Mouse (Mus musculus) heart, embryonic 15.5 days (tissue): ENCODE results near the gene Gba. TPM values are rescaled to one million over a fixed set of nuclear protein-coding genes. Genes with fewer than 3 reads are reported as not detected.
A peak's percentile ranks its signal among the peaks of the same experiment; 100 is the strongest.

Experiments
- ATAC-seq: fragments of 200-750 bp; cut with Nextera tagmentation; replicated peaks from 2 replicates; pipeline ENCODE4 v1.8.0; 2017; ENCODE audit warnings: low read depth, moderate TSS enrichment; ENCODE audit not compliant: insufficient number of reproducible peaks, insufficient read depth, low FRiP score
- H3K27ac ChIP-seq: fragments of 300-500 bp; sonication (generic); 2 replicates; pipeline ENCODE4 v1.5.1; 2015; ENCODE audit warnings: mild to moderate bottlenecking, inconsistent platforms
- H3K27me3 ChIP-seq: fragments of 300-500 bp; sonication (generic); 2 replicates; pipeline ENCODE4 v1.6.1; 2015; ENCODE audit warnings: inconsistent platforms
- H3K36me3 ChIP-seq: fragments of 300-500 bp; sonication (generic); 2 replicates; pipeline ENCODE4 v1.6.1; 2015; ENCODE audit warnings: mild to moderate bottlenecking, inconsistent platforms
- H3K4me1 ChIP-seq: fragments of 300-500 bp; sonication (generic); replicated peaks from 2 replicates; pipeline ENCODE4 v1.6.1; 2015; ENCODE audit warnings: inconsistent platforms
- H3K4me2 ChIP-seq: fragments of 300-500 bp; sonication (generic); 2 replicates; pipeline ENCODE4 v1.6.1; 2015; ENCODE audit warnings: inconsistent platforms, mild to moderate bottlenecking, moderate library complexity
- H3K4me3 ChIP-seq: fragments of 300-500 bp; sonication (generic); 2 replicates; pipeline ENCODE4 v1.5.1; 2015; ENCODE audit warnings: mild to moderate bottlenecking, inconsistent platforms
- H3K9ac ChIP-seq: fragments of 300-500 bp; sonication (generic); 2 replicates; pipeline ENCODE4 v1.6.1; 2015; ENCODE audit warnings: mild to moderate bottlenecking, inconsistent platforms
- H3K9me3 ChIP-seq: fragments of 300-500 bp; sonication (generic); replicated peaks from 2 replicates; pipeline ENCODE4 v1.6.1; 2016; ENCODE audit warnings: inconsistent platforms
- WGBS: fragments of 180-500 bp; shearing (Covaris S2); methylation state at CpG from one replicate; pipeline ENCODE4 v1.1.7; 2015; ENCODE audit warnings: mixed read lengths; 5-methylcytosine and 5-hydroxymethylcytosine counted together
- polyA plus RNA-seq: library from polyadenylated mRNA; unstranded; fragments of >200 nt; fragmentation: Nextera tagmentation; extraction: Ambion mirVana; gene quantifications from 2 replicates; pipeline ENCODE4 v1.2.1, GENCODE M21; 2015

Gba gene
- polyA plus RNA-seq, 1 experiment from 2014 or later = 27.3 TPM

GRCm38 (mm10) chr3:89203142-89203514 lies 400 bp downstream of the Gba start:
- Histone ChIP-seq H3K4me1 (peaks cover 5% of the 10 kb centered on the region), H3K9me3 (no peaks in the 10 kb centered on the region), H3K9ac (peak overlapping the region; percentile 52), H3K27ac (0 out of 2 replicates have a peak overlapping the region, but pooled peaks have one; percentile 5), H3K4me2 (peak overlapping the region; percentile 70), H3K4me3 (peak overlapping the region; percentile 52), H3K36me3 (peaks cover 33% of the 10 kb centered on the region; the same call in 1 of the 2 replicates), H3K27me3 (no peaks in the 10 kb centered on the region)
- 0 out of 2 replicates have a peak, but pooled peaks have one; percentile 30 for ATAC-seq
- 32% methylated on average over 5 of the region's 5 CpGs for WGBS

GRCm38 (mm10) chr3:89206079-89206478 lies 3.4 kb downstream of the Gba start:
- WGBS = 89% methylated on average over 7 of the region's 7 CpGs
- Histone ChIP-seq H3K9me3 (no peaks in the 10 kb centered on the region), H3K27me3 (no peaks in the 10 kb centered on the region), H3K36me3 (peaks cover 59% of the 10 kb centered on the region), H3K4me2 (no peak overlapping the region), H3K27ac (no peak overlapping the region), H3K9ac (no peak overlapping the region), H3K4me1 (peaks cover 14% of the 10 kb centered on the region), H3K4me3 (no peak overlapping the region)
- no peak for ATAC-seq

GRCm38 (mm10) chr3:89206695-89207094 lies 4.0 kb downstream of the Gba start:
- 80% methylated on average over 2 of the region's 2 CpGs for WGBS
- H3K9ac ChIP-seq = no peak overlapping the region
- no peaks in the 10 kb centered on the region for H3K27me3 ChIP-seq
- H3K4me3 ChIP-seq = no peak overlapping the region
- H3K36me3 ChIP-seq = peaks cover 59% of the 10 kb centered on the region
- H3K27ac ChIP-seq = no peak overlapping the region
- ATAC-seq = no peak
- no peak overlapping the region for H3K4me2 ChIP-seq
- H3K9me3 ChIP-seq = no peaks in the 10 kb centered on the region
- H3K4me1 ChIP-seq = peaks cover 14% of the 10 kb centered on the region

GRCm38 (mm10) chr3:89208075-89208657 lies 5.4 kb downstream of the Gba start:
- Histone ChIP-seq H3K9ac (no peak overlapping the region), H3K4me1 (peaks cover 23% of the 10 kb centered on the region), H3K9me3 (no peaks in the 10 kb centered on the region), H3K4me3 (no peak overlapping the region), H3K4me2 (no peak overlapping the region), H3K27me3 (no peaks in the 10 kb centered on the region), H3K36me3 (peaks cover 59% of the 10 kb centered on the region), H3K27ac (no peak overlapping the region)
- no peak for ATAC-seq
- 87% methylated on average over 13 of the region's 13 CpGs for WGBS

GRCm38 (mm10) chr3:89208736-89209135 lies 6.0 kb downstream of the Gba start:
- ATAC-seq = no peak

GRCm38 (mm10) chr3:89209731-89210130 lies 7.0 kb downstream of the Gba start:
- no peak for ATAC-seq
- Histone ChIP-seq H3K9ac (no peak overlapping the region), H3K27me3 (no peaks in the 10 kb centered on the region), H3K9me3 (no peaks in the 10 kb centered on the region), H3K36me3 (peaks cover 56% of the 10 kb centered on the region), H3K4me3 (no peak overlapping the region), H3K4me2 (no peak overlapping the region), H3K4me1 (peaks cover 26% of the 10 kb centered on the region), H3K27ac (no peak overlapping the region)
- WGBS = 87% methylated on average over 7 of the region's 7 CpGs

More at GRCm38 (mm10) chr3:89208736-89209135, 6.0 kb downstream of the Gba start:
- H3K27me3 ChIP-seq = no peaks in the 10 kb centered on the region
- peaks cover 59% of the 10 kb centered on the region for H3K36me3 ChIP-seq
- no peak overlapping the region for H3K4me2 ChIP-seq
- 88% methylated on average over 6 of the region's 6 CpGs for WGBS
- no peaks in the 10 kb centered on the region for H3K9me3 ChIP-seq
- no peak overlapping the region for H3K27ac ChIP-seq
- H3K9ac ChIP-seq = no peak overlapping the region
- peaks cover 21% of the 10 kb centered on the region for H3K4me1 ChIP-seq
- no peak overlapping the region for H3K4me3 ChIP-seq

GRCm38 (mm10) chr3:89210162-89210561 lies 7.4 kb downstream of the Gba start:
- Histone ChIP-seq H3K27ac (peak overlapping the region; percentile 46; the same call in 1 of the 2 replicates), H3K4me2 (no peak overlapping the region), H3K9ac (no peak overlapping the region), H3K27me3 (no peaks in the 10 kb centered on the region), H3K4me1 (peaks cover 30% of the 10 kb centered on the region), H3K9me3 (no peaks in the 10 kb centered on the region), H3K4me3 (no peak overlapping the region), H3K36me3 (peaks cover 52% of the 10 kb centered on the region)
- WGBS = 75% methylated on average over 13 of the region's 13 CpGs
- ATAC-seq = no peak

GRCm38 (mm10) chr3:89210731-89211130 lies 8.0 kb downstream of the Gba start:
- peaks cover 48% of the 10 kb centered on the region for H3K36me3 ChIP-seq
- H3K4me2 ChIP-seq = no peak overlapping the region
- no peaks in the 10 kb centered on the region for H3K27me3 ChIP-seq

GRCm38 (mm10) chr3:89213803-89214530 lies 11.2 kb downstream of the Gba start:
- peak overlapping the region; percentile 92 for H3K4me2 ChIP-seq
- H3K4me3 ChIP-seq = peak overlapping the region; percentile 92
- H3K36me3 ChIP-seq = peaks cover 17% of the 10 kb centered on the region
- under 1% methylated on average over 68 of the region's 69 CpGs for WGBS
- ATAC-seq = peak; percentile 93
- H3K9ac ChIP-seq = peak overlapping the region; percentile 74
- H3K4me1 ChIP-seq = peaks cover 40% of the 10 kb centered on the region
- H3K9me3 ChIP-seq = no peaks in the 10 kb centered on the region
- H3K27me3 ChIP-seq = no peaks in the 10 kb centered on the region
- peak overlapping the region; percentile 98 for H3K27ac ChIP-seq

More at GRCm38 (mm10) chr3:89210731-89211130, 8.0 kb downstream of the Gba start:
- no peak for ATAC-seq
- no peak overlapping the region for H3K4me3 ChIP-seq
- peak overlapping the region; percentile 46 for H3K27ac ChIP-seq
- WGBS = 60% methylated on average over 7 of the region's 7 CpGs
- no peak overlapping the region for H3K9ac ChIP-seq
- H3K4me1 ChIP-seq = peaks cover 36% of the 10 kb centered on the region
- H3K9me3 ChIP-seq = no peaks in the 10 kb centered on the region

- Histone ChIP-seq H3K9me3 (no peaks in the 10 kb centered on the region), H3K27ac (peak within 1 kb of the TSS; percentile 98), H3K4me3 (peak within 1 kb of the TSS; percentile 92), H3K4me1 (peaks cover 36% of the 10 kb centered on the region), H3K9ac (peak within 1 kb of the TSS; percentile 74), H3K27me3 (no peaks in the 10 kb centered on the region), H3K4me2 (peak within 1 kb of the TSS; percentile 92), H3K36me3 (peaks cover 8% of the 10 kb centered on the region; the same call in 1 of the 2 replicates)
- 2% methylated on average over 18 of the region's 19 CpGs for WGBS
- ATAC-seq = no peak
These were observed 12.1 kb downstream of the Gba start, which contains the start of gene Thbs3 for GRCm38 (mm10) chr3:89214681-89215411. Thbs3 (plus strand) TSS chr3:89215180.

GRCm38 (mm10) chr3:89215853-89216252 lies 13.1 kb downstream of the Gba start:
- Histone ChIP-seq H3K27ac (peak overlapping the region; percentile 98; the same call in 1 of the 2 replicates), H3K4me3 (peak overlapping the region; percentile 92), H3K4me2 (peak overlapping the region; percentile 92), H3K27me3 (no peaks in the 10 kb centered on the region), H3K9ac (peak overlapping the region; percentile 12; the same call in 1 of the 2 replicates), H3K4me1 (peaks cover 33% of the 10 kb centered on the region), H3K36me3 (no peaks in the 10 kb centered on the region), H3K9me3 (no peaks in the 10 kb centered on the region)
- 1% methylated on average over 6 of the region's 6 CpGs for WGBS
- no peak for ATAC-seq
